Mouse (Mus musculus): ENCODE results near the gene Phtf2. TPM values are rescaled to one million over a fixed set of nuclear protein-coding genes. Genes with fewer than 3 reads are reported as not detected.

Gene Phtf2
- polyA plus RNA-seq, 1 experiment = 3.6 TPM

- no peak overlapping the region for H3ac ChIP-seq (ENCODE audit: control insufficient read depth, insufficient read length)
- no peak for TF ChIP-seq POLR2A (IDR thresholded peaks at IDR 0.05; ENCODE audit: insufficient read length, low read depth)
- no peaks in the 10 kb centered on the region for H3K36me3 ChIP-seq (ENCODE audit: control insufficient read depth, insufficient read depth)
- no peaks in the 10 kb centered on the region for H3K79me2 ChIP-seq (ENCODE audit: control insufficient read depth, insufficient read depth)
- H3K4me2 ChIP-seq (ENCODE audit: low read depth) = no peak overlapping the region
- H3K27me3 ChIP-seq (ENCODE audit: control insufficient read depth, insufficient read depth, insufficient read length) = no peaks in the 10 kb centered on the region
- no peak overlapping the region for H3K4me3 ChIP-seq
These were observed 130.2 kb downstream of the Phtf2 start for GRCm38 (mm10) chr5:20751696-20752095.

- Histone ChIP-seq H3ac (ENCODE audit: control insufficient read depth, insufficient read length) (no peak overlapping the region), H3K79me2 (ENCODE audit: control insufficient read depth, insufficient read depth) (no peaks in the 10 kb centered on the region), H3K4me2 (ENCODE audit: low read depth) (no peak overlapping the region), H3K27me3 (ENCODE audit: control insufficient read depth, insufficient read depth, insufficient read length) (no peaks in the 10 kb centered on the region), H3K36me3 (ENCODE audit: control insufficient read depth, insufficient read depth) (no peaks in the 10 kb centered on the region), H3K4me3 (no peak overlapping the region)
- TF ChIP-seq TCF3 (IDR thresholded peaks at IDR 0.05; ENCODE audit: insufficient read length, low read depth) (no peak), MYOG (IDR thresholded peaks at IDR 0.05; ENCODE audit: control insufficient read depth in 1 of 3, insufficient read depth in 1 of 3, insufficient read length in 2 of 3, low read depth in 2 of 3) (no peak), SRF (IDR thresholded peaks at IDR 0.05; ENCODE audit: control insufficient read depth, insufficient read length, low read depth) (no peak), USF1 (IDR thresholded peaks at IDR 0.05; ENCODE audit: low read depth) (no peak), MYOD1 (IDR thresholded peaks at IDR 0.05; ENCODE audit: control insufficient read depth in 1 of 3, insufficient read length in 2 of 3, low read depth in 2 of 3) (no peak), CEBPB (IDR thresholded peaks at IDR 0.05; ENCODE audit: insufficient read depth, poor library complexity, severe bottlenecking) (no peak), E2F4 (IDR thresholded peaks at IDR 0.05; ENCODE audit: insufficient read depth) (no peak), MAX (IDR thresholded peaks at IDR 0.05; ENCODE audit: low read depth) (no peak), POLR2A (IDR thresholded peaks at IDR 0.05; ENCODE audit: insufficient read length, low read depth) (no peak), TCF12 (IDR thresholded peaks at IDR 0.05; ENCODE audit: insufficient read depth, poor library complexity, severe bottlenecking) (no peak), POLR2AphosphoS2 (IDR thresholded peaks at IDR 0.05; ENCODE audit: insufficient read length, low read depth) (no peak), REST (IDR thresholded peaks at IDR 0.05; ENCODE audit: insufficient read depth, insufficient read length) (no peak)
These were observed 130.9 kb downstream of the Phtf2 start for GRCm38 (mm10) chr5:20751000-20751399.

GRCm38 (mm10) chr5:20749535-20749934 is 132.4 kb downstream of the Phtf2 start:
- Histone ChIP-seq H3K4me3 (no peak overlapping the region), H3K36me3 (ENCODE audit: control insufficient read depth, insufficient read depth) (no peaks in the 10 kb centered on the region), H3K27me3 (ENCODE audit: control insufficient read depth, insufficient read depth, insufficient read length) (no peaks in the 10 kb centered on the region), H3ac (ENCODE audit: control insufficient read depth, insufficient read length) (no peak overlapping the region), H3K4me2 (ENCODE audit: low read depth) (peak overlapping the region; percentile 49), H3K79me2 (ENCODE audit: control insufficient read depth, insufficient read depth) (no peaks in the 10 kb centered on the region)
- TF ChIP-seq MYOD1 (IDR thresholded peaks at IDR 0.05; ENCODE audit: control insufficient read depth in 1 of 3, insufficient read length in 2 of 3, low read depth in 2 of 3) (peak in 1 of 3 experiments; percentile 36), MAX (IDR thresholded peaks at IDR 0.05; ENCODE audit: low read depth) (no peak), REST (IDR thresholded peaks at IDR 0.05; ENCODE audit: insufficient read depth, insufficient read length) (no peak), SRF (IDR thresholded peaks at IDR 0.05; ENCODE audit: control insufficient read depth, insufficient read length, low read depth) (no peak), POLR2A (IDR thresholded peaks at IDR 0.05; ENCODE audit: insufficient read length, low read depth) (no peak), E2F4 (IDR thresholded peaks at IDR 0.05; ENCODE audit: insufficient read depth) (no peak), POLR2AphosphoS2 (IDR thresholded peaks at IDR 0.05; ENCODE audit: insufficient read length, low read depth) (no peak), CEBPB (IDR thresholded peaks at IDR 0.05; ENCODE audit: insufficient read depth, poor library complexity, severe bottlenecking) (no peak)

GRCm38 (mm10) chr5:20748856-20749255 is 133.1 kb downstream of the Phtf2 start:
- no peak overlapping the region for H3K4me2 ChIP-seq (ENCODE audit: low read depth)
- H3K27me3 ChIP-seq (ENCODE audit: control insufficient read depth, insufficient read depth, insufficient read length) = no peaks in the 10 kb centered on the region
- no peaks in the 10 kb centered on the region for H3K79me2 ChIP-seq (ENCODE audit: control insufficient read depth, insufficient read depth)
- no peak overlapping the region for H3ac ChIP-seq (ENCODE audit: control insufficient read depth, insufficient read length)
- no peak overlapping the region for H3K4me3 ChIP-seq
- H3K36me3 ChIP-seq (ENCODE audit: control insufficient read depth, insufficient read depth) = no peaks in the 10 kb centered on the region
- TF ChIP-seq TCF12 (IDR thresholded peaks at IDR 0.05; ENCODE audit: insufficient read depth, poor library complexity, severe bottlenecking) = no peak
- no peak for TF ChIP-seq CEBPB (IDR thresholded peaks at IDR 0.05; ENCODE audit: insufficient read depth, poor library complexity, severe bottlenecking)
- TF ChIP-seq SRF (IDR thresholded peaks at IDR 0.05; ENCODE audit: control insufficient read depth, insufficient read length, low read depth) = no peak
- no peak for TF ChIP-seq POLR2A (IDR thresholded peaks at IDR 0.05; ENCODE audit: insufficient read length, low read depth)

- Histone ChIP-seq H3K27me3 (ENCODE audit: control insufficient read depth, insufficient read depth, insufficient read length) (no peaks in the 10 kb centered on the region), H3K36me3 (ENCODE audit: control insufficient read depth, insufficient read depth) (no peaks in the 10 kb centered on the region), H3K4me2 (ENCODE audit: low read depth) (no peak overlapping the region), H3ac (ENCODE audit: control insufficient read depth, insufficient read length) (no peak overlapping the region), H3K79me2 (ENCODE audit: control insufficient read depth, insufficient read depth) (no peaks in the 10 kb centered on the region), H3K4me3 (no peak overlapping the region)
- TF ChIP-seq POLR2A (IDR thresholded peaks at IDR 0.05; ENCODE audit: insufficient read length, low read depth) (no peak), CEBPB (IDR thresholded peaks at IDR 0.05; ENCODE audit: insufficient read depth, poor library complexity, severe bottlenecking) (no peak), MYOG (IDR thresholded peaks at IDR 0.05; ENCODE audit: control insufficient read depth in 1 of 3, insufficient read depth in 1 of 3, insufficient read length in 2 of 3, low read depth in 2 of 3) (no peak), E2F4 (IDR thresholded peaks at IDR 0.05; ENCODE audit: insufficient read depth) (no peak), TCF3 (IDR thresholded peaks at IDR 0.05; ENCODE audit: insufficient read length, low read depth) (no peak), TCF12 (IDR thresholded peaks at IDR 0.05; ENCODE audit: insufficient read depth, poor library complexity, severe bottlenecking) (no peak), REST (IDR thresholded peaks at IDR 0.05; ENCODE audit: insufficient read depth, insufficient read length) (no peak), USF1 (IDR thresholded peaks at IDR 0.05; ENCODE audit: low read depth) (no peak), POLR2AphosphoS2 (IDR thresholded peaks at IDR 0.05; ENCODE audit: insufficient read length, low read depth) (no peak), MYOD1 (IDR thresholded peaks at IDR 0.05; ENCODE audit: control insufficient read depth in 1 of 3, insufficient read length in 2 of 3, low read depth in 2 of 3) (no peak), SRF (IDR thresholded peaks at IDR 0.05; ENCODE audit: control insufficient read depth, insufficient read length, low read depth) (no peak)
These were observed 133.8 kb downstream of the Phtf2 start for GRCm38 (mm10) chr5:20748142-20748541.

All from myocyte (in vitro differentiated cells).